Mouse (Mus musculus) liver, embryonic 11.5 days (tissue): ENCODE results near the gene Slc43a1. TPM values are rescaled to one million over a fixed set of nuclear protein-coding genes. Genes with fewer than 3 reads are reported as not detected.

Experiments
- ATAC-seq: fragments of 200-750 bp; cut with Nextera tagmentation; replicated peaks from 2 replicates; pipeline ENCODE4 v1.8.0; 2017; ENCODE audit warnings: moderate number of reproducible peaks, mild to moderate bottlenecking, moderate TSS enrichment, moderate library complexity; ENCODE audit not compliant: low FRiP score
- DNase-seq: peaks from one replicate; pipeline ENCODE4 v3.0.0-alpha.2; 2017; ENCODE audit warnings: low spot score
- H3K27ac ChIP-seq: fragments of 300-500 bp; sonication (generic); 2 replicates; pipeline ENCODE4 v1.5.1; 2014; ENCODE audit warnings: mild to moderate bottlenecking, low read depth, low read length, control low read depth
- H3K27me3 ChIP-seq: fragments of 300-500 bp; sonication (generic); replicated peaks from 2 replicates; pipeline ENCODE4 v1.6.1; 2014; ENCODE audit warnings: low read length, mixed read lengths; ENCODE audit not compliant: control insufficient read depth, insufficient read depth
- H3K36me3 ChIP-seq: fragments of 300-500 bp; sonication (generic); 2 replicates; pipeline ENCODE4 v1.6.1; 2014; ENCODE audit warnings: mild to moderate bottlenecking, low read length, moderate library complexity, mixed read lengths; ENCODE audit not compliant: control insufficient read depth, insufficient read depth
- H3K4me1 ChIP-seq: fragments of 300-500 bp; sonication (generic); replicated peaks from 2 replicates; pipeline ENCODE4 v1.6.1; 2014; ENCODE audit warnings: low read length, mixed read lengths; ENCODE audit not compliant: control insufficient read depth, insufficient read depth
- H3K4me2 ChIP-seq: fragments of 300-500 bp; sonication (generic); 2 replicates; pipeline ENCODE4 v1.6.1; 2014; ENCODE audit warnings: mild to moderate bottlenecking, control low read depth, moderate library complexity
- H3K4me3 ChIP-seq: fragments of 300-500 bp; sonication (generic); 2 replicates; pipeline ENCODE4 v1.5.1; 2014; ENCODE audit warnings: low read depth, low read length, control low read depth
- H3K9ac ChIP-seq: fragments of 300-500 bp; sonication (generic); 2 replicates; pipeline ENCODE4 v1.6.1; 2014; ENCODE audit warnings: low read depth, low read length, control low read depth
- H3K9me3 ChIP-seq: fragments of 300-500 bp; sonication (generic); 2 replicates; pipeline ENCODE4 v1.6.1; 2016; ENCODE audit warnings: low read length, inconsistent platforms, mixed read lengths; ENCODE audit not compliant: control insufficient read depth
- WGBS: fragments of 180-500 bp; shearing (Covaris S2); extraction: QIAGEN DNeasy Blood & Tissue Kit; methylation state at CpG from one replicate; pipeline ENCODE4 v1.1.7; 2014; 5-methylcytosine and 5-hydroxymethylcytosine counted together
- polyA plus RNA-seq: library from polyadenylated mRNA; unstranded; fragments of >200 nt; fragmentation: Nextera tagmentation; extraction: Ambion mirVana; gene quantifications from 2 replicates; pipeline ENCODE4 v1.2.1, GENCODE M21; 2014

The Slc43a1 gene
- polyA plus RNA-seq, 1 experiment from 2014 or later = 83.2 TPM

- H3K36me3 ChIP-seq = no peaks in the 10 kb centered on the region; the same call in 1 of the 2 replicates
- H3K4me3 ChIP-seq = peak overlapping the region; percentile 67
- peak overlapping the region; percentile 81 for H3K9ac ChIP-seq
- no peaks in the 10 kb centered on the region for H3K9me3 ChIP-seq
- ATAC-seq = peak; percentile 57
- H3K4me2 ChIP-seq = peak overlapping the region; percentile 89
- peaks cover 36% of the 10 kb centered on the region for H3K4me1 ChIP-seq
- H3K27me3 ChIP-seq = no peaks in the 10 kb centered on the region
- H3K27ac ChIP-seq = peak overlapping the region; percentile 95
- peak; percentile 66 for DNase-seq
- WGBS = under 1% methylated on average over 47 of the region's 47 CpGs
Measured at GRCm38 (mm10) chr2:84838993-84839980, 637 bp downstream of the Slc43a1 start.

- DNase-seq = peak; percentile 85
- Histone ChIP-seq H3K36me3 (peaks cover 7% of the 10 kb centered on the region; the same call in 1 of the 2 replicates), H3K4me2 (peak overlapping the region; percentile 89), H3K4me3 (peak overlapping the region; percentile 67), H3K4me1 (peaks cover 42% of the 10 kb centered on the region), H3K27me3 (no peaks in the 10 kb centered on the region), H3K27ac (peak overlapping the region; percentile 95), H3K9ac (peak overlapping the region; percentile 81), H3K9me3 (no peaks in the 10 kb centered on the region)
- peak; percentile 56 for ATAC-seq
- WGBS = under 1% methylated on average over 54 of the region's 54 CpGs
Measured at GRCm38 (mm10) chr2:84840016-84840747, 1.5 kb downstream of the Slc43a1 start.

GRCm38 (mm10) chr2:84840748-84841563, 2.3 kb downstream of the Slc43a1 start:
- WGBS = 3% methylated on average over 17 of the region's 17 CpGs
- peak overlapping the region; percentile 89 for H3K4me2 ChIP-seq
- peak; percentile 2; the same call in 1 of the 2 replicates for ATAC-seq
- no peak for DNase-seq
- H3K9ac ChIP-seq = peak overlapping the region; percentile 81
- H3K27me3 ChIP-seq = no peaks in the 10 kb centered on the region
- H3K4me1 ChIP-seq = peaks cover 42% of the 10 kb centered on the region
- H3K27ac ChIP-seq = peak overlapping the region; percentile 95
- no peaks in the 10 kb centered on the region for H3K9me3 ChIP-seq
- peaks cover 14% of the 10 kb centered on the region; the same call in 1 of the 2 replicates for H3K36me3 ChIP-seq
- H3K4me3 ChIP-seq = peak overlapping the region; percentile 67

GRCm38 (mm10) chr2:84841905-84842304, 3.3 kb downstream of the Slc43a1 start:
- peak; percentile 55 for DNase-seq
- peak; percentile 91 for ATAC-seq
- peaks cover 14% of the 10 kb centered on the region; the same call in 1 of the 2 replicates for H3K36me3 ChIP-seq
- H3K4me2 ChIP-seq = peak overlapping the region; percentile 89
- peaks cover 42% of the 10 kb centered on the region for H3K4me1 ChIP-seq
- no peaks in the 10 kb centered on the region for H3K27me3 ChIP-seq
- H3K9ac ChIP-seq = peak overlapping the region; percentile 81
- peak overlapping the region; percentile 95 for H3K27ac ChIP-seq
- H3K9me3 ChIP-seq = no peaks in the 10 kb centered on the region
- peak overlapping the region; percentile 67 for H3K4me3 ChIP-seq

GRCm38 (mm10) chr2:84843654-84844053, 5.0 kb downstream of the Slc43a1 start:
- Histone ChIP-seq H3K4me2 (peak overlapping the region; percentile 89), H3K27ac (peak overlapping the region; percentile 21)

GRCm38 (mm10) chr2:84845226-84845625, 6.6 kb downstream of the Slc43a1 start:
- Histone ChIP-seq H3K36me3 (peaks cover 30% of the 10 kb centered on the region), H3K4me3 (no peak overlapping the region), H3K27me3 (no peaks in the 10 kb centered on the region), H3K4me2 (no peak overlapping the region; the same call in 1 of the 2 replicates), H3K9ac (no peak overlapping the region), H3K4me1 (peaks cover 31% of the 10 kb centered on the region), H3K27ac (0 out of 2 replicates have a peak overlapping the region, but pooled peaks have one; percentile 29), H3K9me3 (no peaks in the 10 kb centered on the region)
- no peak for DNase-seq
- 76% methylated on average over 1 of the region's 1 CpGs for WGBS
- no peak for ATAC-seq

More at GRCm38 (mm10) chr2:84843654-84844053, 5.0 kb downstream of the Slc43a1 start:
- Histone ChIP-seq H3K4me3 (peak overlapping the region; percentile 67), H3K9ac (0 out of 2 replicates have a peak overlapping the region, but pooled peaks have one; percentile 27), H3K4me1 (peaks cover 35% of the 10 kb centered on the region), H3K9me3 (no peaks in the 10 kb centered on the region), H3K27me3 (no peaks in the 10 kb centered on the region), H3K36me3 (peaks cover 19% of the 10 kb centered on the region; the same call in 1 of the 2 replicates)
- 53% methylated on average over 6 of the region's 6 CpGs for WGBS
- DNase-seq (no peak), ATAC-seq (peak; percentile 25; the same call in 1 of the 2 replicates)

- H3K9ac ChIP-seq = no peak overlapping the region
- H3K9me3 ChIP-seq = no peaks in the 10 kb centered on the region
- peak; percentile 26 for ATAC-seq
- H3K27ac ChIP-seq = peak overlapping the region; percentile 64
- no peaks in the 10 kb centered on the region for H3K27me3 ChIP-seq
- DNase-seq = no peak
- H3K4me1 ChIP-seq = peaks cover 2% of the 10 kb centered on the region; the same call in 1 of the 2 replicates
- H3K4me3 ChIP-seq = no peak overlapping the region
- H3K4me2 ChIP-seq = no peak overlapping the region
- 61% methylated on average over 7 of the region's 7 CpGs for WGBS
- peaks cover 37% of the 10 kb centered on the region for H3K36me3 ChIP-seq
Measured at GRCm38 (mm10) chr2:84850407-84851129, 11.9 kb downstream of the Slc43a1 start.
